Mouse (Mus musculus): Measurements from ENCODE around the gene Fam229b.

- TF ChIP-seq CTCF (IDR thresholded peaks at IDR 0.05; ENCODE audit: insufficient read depth, low read length) (peak; percentile 97), POLR2A (IDR thresholded peaks at IDR 0.05; ENCODE audit: borderline replicate concordance, extremely low read depth, low read depth, low read length) (no peak; the same call in 1 of the 2 replicates)
Observed at GRCm38 (mm10) chr10:39171134-39171533, 37.4 kb upstream of the Fam229b start.

Data from lung, adult 2 months (tissue).